Mouse (Mus musculus) erythroblast, embryonic 14.5 days (primary cell): ENCODE results near the gene Lcn12.

Experiments used
- GATA1 ChIP-seq: IDR thresholded peaks from 2 replicates; pipeline ENCODE4 v1.6.1; 2012; ENCODE audit warnings: low read length, inconsistent platforms, mixed read lengths
- TAL1 ChIP-seq: IDR thresholded peaks from 3 replicates; pipeline ENCODE4 v1.6.1; 2012; ENCODE audit warnings: low read length, inconsistent platforms, mixed read lengths

- TF ChIP-seq TAL1 = no peak
- no peak for TF ChIP-seq GATA1
These were observed 34.8 kb downstream of the Lcn12 start for GRCm38 (mm10) chr2:25458911-25459310.
